Mouse (Mus musculus): ENCODE measurements around the gene 2700081O15Rik. TPM values are rescaled to one million over a fixed set of nuclear protein-coding genes. Genes with fewer than 3 reads are reported as not detected.

2700081O15Rik gene
- polyA plus RNA-seq, 2 experiments: 13.7 to 98.9 TPM

- no peak for TF ChIP-seq POLR2A (IDR thresholded peaks at IDR 0.05; ENCODE audit: borderline replicate concordance, extremely low read depth, insufficient read depth, insufficient read length)
Measured at GRCm38 (mm10) chr19:7400635-7401034, 16.8 kb upstream of the 2700081O15Rik start.

GRCm38 (mm10) chr19:7404623-7405229 lies 12.7 kb upstream of the 2700081O15Rik start:
- DNase-seq (ENCODE audit: low spot score) (no peak), ATAC-seq (ENCODE audit: low FRiP score, low read depth) (no peak)
- Histone ChIP-seq H3K4me2 (replicated peaks; ENCODE audit: low read depth, low read length, severe bottlenecking) (no peak overlapping the region), H3K36me3 (ENCODE audit: control insufficient read depth, insufficient read depth, low read length) (no peaks in the 10 kb centered on the region), H3K27ac (replicated peaks; ENCODE audit: low read depth, low read length) (no peak overlapping the region), H3K4me1 (ENCODE audit: control insufficient read depth, insufficient read depth, low read length) (no peaks in the 10 kb centered on the region; the same call in 1 of the 2 replicates), H3K4me3 (replicated peaks; ENCODE audit: low read length) (no peak overlapping the region), H3K27me3 (ENCODE audit: control insufficient read depth, insufficient read depth, low read length) (no peaks in the 10 kb centered on the region), H3K9me3 (ENCODE audit: control insufficient read depth, low read length) (no peaks in the 10 kb centered on the region), H3K9ac (ENCODE audit: low read depth, low read length, severe bottlenecking) (no peak overlapping the region)
- no peak for TF ChIP-seq POLR2A (IDR thresholded peaks at IDR 0.05; ENCODE audit: borderline replicate concordance, extremely low read depth, insufficient read depth, insufficient read length)
- 65% methylated on average over 9 of the region's 9 CpGs for WGBS

More at GRCm38 (mm10) chr19:7400635-7401034, 16.8 kb upstream of the 2700081O15Rik start:
- no peaks in the 10 kb centered on the region for H3K9me3 ChIP-seq (ENCODE audit: control insufficient read depth, low read length)
- H3K4me2 ChIP-seq (replicated peaks; ENCODE audit: low read depth, low read length, severe bottlenecking): no peak overlapping the region
- no peaks in the 10 kb centered on the region for H3K27me3 ChIP-seq (ENCODE audit: control insufficient read depth, insufficient read depth, low read length)
- H3K4me1 ChIP-seq (ENCODE audit: control insufficient read depth, insufficient read depth, low read length): no peaks in the 10 kb centered on the region; the same call in 1 of the 2 replicates
- 66% methylated on average over 11 of the region's 11 CpGs for WGBS
- DNase-seq (ENCODE audit: low spot score) (no peak), ATAC-seq (ENCODE audit: low FRiP score, low read depth) (no peak)
- H3K36me3 ChIP-seq (ENCODE audit: control insufficient read depth, insufficient read depth, low read length): no peaks in the 10 kb centered on the region
- no peak overlapping the region for H3K27ac ChIP-seq (replicated peaks; ENCODE audit: low read depth, low read length)
- no peak overlapping the region for H3K4me3 ChIP-seq (replicated peaks; ENCODE audit: low read length)
- no peak overlapping the region for H3K9ac ChIP-seq (ENCODE audit: low read depth, low read length, severe bottlenecking)

GRCm38 (mm10) chr19:7412361-7412760 lies 5.1 kb upstream of the 2700081O15Rik start:
- Histone ChIP-seq H3K27ac (replicated peaks; ENCODE audit: low read depth, low read length) (no peak overlapping the region), H3K27me3 (ENCODE audit: control insufficient read depth, insufficient read depth, low read length) (no peaks in the 10 kb centered on the region), H3K9me3 (ENCODE audit: control insufficient read depth, low read length) (no peaks in the 10 kb centered on the region), H3K9ac (ENCODE audit: low read depth, low read length, severe bottlenecking) (no peak overlapping the region), H3K4me2 (replicated peaks; ENCODE audit: low read depth, low read length, severe bottlenecking) (no peak overlapping the region), H3K4me1 (ENCODE audit: control insufficient read depth, insufficient read depth, low read length) (peaks cover 8% of the 10 kb centered on the region), H3K36me3 (ENCODE audit: control insufficient read depth, insufficient read depth, low read length) (no peaks in the 10 kb centered on the region), H3K4me3 (replicated peaks; ENCODE audit: low read length) (no peak overlapping the region)
- DNase-seq (ENCODE audit: low spot score): no peak
- WGBS: 54% methylated on average over 2 of the region's 2 CpGs
- no peak for TF ChIP-seq POLR2A (IDR thresholded peaks at IDR 0.05; ENCODE audit: borderline replicate concordance, extremely low read depth, insufficient read depth, insufficient read length)
- no peak for ATAC-seq (ENCODE audit: low FRiP score, low read depth)

- DNase-seq (ENCODE audit: low spot score) (no peak), ATAC-seq (ENCODE audit: low FRiP score, low read depth) (no peak)
- Histone ChIP-seq H3K4me1 (ENCODE audit: control insufficient read depth, insufficient read depth, low read length) (peaks cover 33% of the 10 kb centered on the region), H3K4me3 (replicated peaks; ENCODE audit: low read length) (peak overlapping the region; percentile 86), H3K9ac (ENCODE audit: low read depth, low read length, severe bottlenecking) (peak overlapping the region; percentile 98), H3K27ac (replicated peaks; ENCODE audit: low read depth, low read length) (peak overlapping the region; percentile 97), H3K27me3 (ENCODE audit: control insufficient read depth, insufficient read depth, low read length) (no peaks in the 10 kb centered on the region), H3K9me3 (ENCODE audit: control insufficient read depth, low read length) (no peaks in the 10 kb centered on the region), H3K4me2 (replicated peaks; ENCODE audit: low read depth, low read length, severe bottlenecking) (peak overlapping the region; percentile 65), H3K36me3 (ENCODE audit: control insufficient read depth, insufficient read depth, low read length) (peaks cover 12% of the 10 kb centered on the region)
- TF ChIP-seq POLR2A (IDR thresholded peaks at IDR 0.05; ENCODE audit: borderline replicate concordance, extremely low read depth, insufficient read depth, insufficient read length): no peak
- 24% methylated on average over 22 of the region's 22 CpGs for WGBS
Measured at GRCm38 (mm10) chr19:7415916-7416833, 1.2 kb upstream of the 2700081O15Rik start.
